Mouse (Mus musculus) yolk sac, embryonic 10.5 days (tissue): Measurements from ENCODE around the gene Gm44965.

Experiments used
- DNase-seq: peaks from one replicate; pipeline ENCODE4 v3.0.0-alpha.2; 2017; ENCODE audit warnings: low spot score

Gm44965 gene

DNA sequence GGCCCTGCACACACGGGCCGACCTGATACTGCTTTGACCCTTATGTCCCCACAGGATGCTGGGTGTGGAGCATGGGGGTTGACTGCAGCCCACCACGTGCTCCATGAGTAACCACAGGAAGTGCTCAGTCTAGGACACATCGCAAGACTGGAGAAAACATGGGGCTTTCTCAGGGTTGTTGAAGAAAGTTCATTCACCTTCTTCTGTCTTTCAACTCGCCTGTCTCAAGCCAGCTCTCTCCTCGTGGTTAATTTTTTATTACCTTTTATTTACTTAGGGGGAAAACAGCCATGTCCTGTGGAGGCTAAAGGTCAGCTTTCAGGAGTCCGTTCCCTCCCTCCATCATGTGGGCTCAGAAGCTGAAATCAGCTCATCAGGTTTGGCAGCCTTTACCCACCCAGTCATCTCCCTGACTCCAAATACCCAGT is 72.4 kb downstream of the Gm44965 start:
- peak; percentile 78 for DNase-seq

DNA sequence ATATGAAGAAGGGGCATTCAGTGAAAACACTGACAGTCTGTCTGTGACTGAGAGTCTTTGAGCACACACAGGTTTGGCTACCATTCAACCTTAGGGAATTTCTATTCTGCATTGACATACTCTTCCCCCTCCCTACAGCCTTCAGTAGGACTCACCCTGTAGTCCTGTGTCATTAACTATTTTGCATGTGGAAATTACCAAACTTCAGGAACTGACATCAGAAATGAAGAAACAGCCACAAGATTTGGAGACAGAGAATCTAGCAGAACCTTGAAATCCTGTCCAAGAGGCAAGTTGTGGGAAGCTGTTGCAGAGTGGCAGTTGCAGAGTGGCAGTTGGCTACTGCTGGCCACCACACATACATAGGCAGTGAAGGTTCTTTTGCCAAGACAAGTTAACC is 74.3 kb downstream of the Gm44965 start:
- DNase-seq, result no peak
